Mouse (Mus musculus): ENCODE measurements around the gene Copz1.

Copz1 gene

DNA sequence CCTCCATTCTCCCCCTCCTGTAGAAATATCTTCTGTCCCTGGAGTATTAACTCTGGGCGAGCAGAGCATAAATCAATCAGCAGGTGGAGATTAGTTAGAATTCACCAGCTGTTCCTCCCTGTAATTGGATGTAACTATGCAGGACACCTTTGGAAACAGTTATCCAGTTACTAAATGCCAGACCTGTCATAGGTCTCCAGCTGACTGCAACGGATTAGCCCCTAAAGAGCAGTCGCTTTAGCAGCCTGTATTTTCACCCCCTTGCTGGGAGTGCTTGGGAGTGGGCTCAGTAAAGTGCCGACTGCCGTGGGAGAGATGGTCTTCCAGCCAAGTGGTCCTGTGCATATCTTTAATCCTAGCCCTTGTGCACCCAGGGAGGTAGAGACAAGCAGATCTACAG lies 17.1 kb downstream of the Copz1 start:
- in situ Hi-C loops (cut with MboI; ENCODE audit: unreplicated experiment in 2 of 2) = no loop called here

DNA sequence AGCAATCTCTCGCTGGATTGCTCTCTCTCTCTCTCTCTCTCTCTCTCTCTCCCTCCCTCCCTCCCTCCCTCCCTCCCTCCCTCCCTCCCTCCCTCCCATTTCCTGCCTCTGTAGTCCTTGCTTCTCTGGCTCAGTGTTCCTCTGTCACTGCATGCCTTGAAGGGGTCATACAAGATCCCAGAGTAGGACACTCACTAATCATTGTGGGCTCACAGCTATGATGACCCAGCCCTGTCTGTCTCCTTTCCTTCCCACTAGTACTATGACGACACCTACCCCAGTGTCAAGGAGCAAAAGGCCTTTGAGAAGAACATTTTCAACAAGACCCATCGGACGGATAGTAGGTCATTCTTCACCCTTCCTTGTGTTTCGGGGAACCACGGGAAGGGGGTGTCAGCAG lies 17.9 kb downstream of the Copz1 start:
- in situ Hi-C loops (cut with MboI; ENCODE audit: unreplicated experiment in 2 of 2) = no loop called here

DNA sequence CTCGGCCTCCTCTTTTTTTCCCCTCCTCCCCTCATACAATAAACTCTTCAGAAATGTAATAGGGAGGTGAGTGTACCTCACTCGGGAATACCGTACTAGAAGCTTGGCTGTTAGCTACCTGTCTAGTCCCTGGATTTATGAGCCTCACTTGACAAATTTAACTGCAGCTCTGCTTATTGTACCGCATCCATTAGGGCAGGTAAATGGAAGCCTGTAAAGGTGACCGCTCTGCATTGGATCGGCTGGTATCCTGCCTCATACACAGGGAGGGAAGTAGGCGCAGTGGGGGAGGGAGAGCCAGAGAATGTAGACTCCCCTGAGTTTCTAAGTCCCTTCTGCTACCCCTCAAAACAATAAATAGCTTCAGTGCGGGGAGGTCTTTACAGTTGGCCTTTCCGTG lies 18.3 kb downstream of the Copz1 start:
- in situ Hi-C loops (cut with MboI; ENCODE audit: unreplicated experiment in 2 of 2) = no loop called here

DNA sequence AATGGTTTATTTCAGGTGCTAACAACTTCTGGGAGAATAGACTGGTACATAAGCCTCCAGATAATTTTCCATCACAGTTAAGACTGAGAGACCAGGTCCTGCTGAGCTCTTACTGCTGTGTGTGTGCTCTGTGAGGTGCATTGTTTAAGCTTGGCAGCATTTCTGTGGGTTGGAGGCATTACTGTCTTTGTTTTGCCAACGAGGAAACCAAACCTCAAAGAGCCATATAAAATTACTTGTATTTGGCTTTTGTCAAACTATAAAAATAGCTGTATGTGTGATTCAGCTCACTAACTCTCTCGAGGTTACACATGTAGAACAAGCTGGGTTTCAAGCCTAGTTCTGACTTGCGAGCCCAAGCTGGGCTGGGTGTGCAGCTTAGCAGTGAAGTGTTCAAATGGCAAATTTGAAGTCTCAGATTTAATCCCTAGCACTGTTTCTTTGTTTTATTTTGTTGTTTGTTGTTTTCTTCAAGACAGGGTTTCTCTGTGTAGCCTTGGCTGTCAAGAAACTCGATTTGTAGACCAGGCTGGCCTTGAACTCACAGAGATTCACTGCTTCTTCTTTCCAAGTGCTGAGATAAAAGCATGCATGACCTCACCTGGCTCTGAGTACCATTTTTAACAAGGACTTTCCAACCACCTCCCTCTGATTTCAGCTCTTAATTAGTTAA lies 20.3 kb downstream of the Copz1 start:
- in situ Hi-C loops (cut with MboI; ENCODE audit: unreplicated experiment in 2 of 2) = no loop called here

DNA sequence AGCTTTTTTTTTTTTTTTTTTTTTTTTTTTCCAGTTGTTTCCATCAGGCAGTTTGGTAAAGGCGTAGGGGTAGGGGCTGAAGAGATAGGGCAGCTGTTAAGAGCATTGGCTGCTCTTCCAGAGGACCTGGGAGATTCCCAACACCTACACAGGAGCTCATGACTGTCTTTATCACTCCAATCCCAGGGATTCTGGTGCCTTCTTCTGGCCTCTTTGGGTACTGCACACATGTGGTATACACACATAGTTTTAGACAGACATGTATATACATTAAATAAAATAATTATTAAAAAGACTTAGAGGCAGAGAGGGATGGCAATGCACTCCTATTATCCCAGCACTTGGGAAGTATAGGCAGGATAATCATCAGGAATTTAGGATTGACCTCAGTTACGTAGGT lies 20.9 kb downstream of the Copz1 start:
- in situ Hi-C loops (cut with MboI; ENCODE audit: unreplicated experiment in 2 of 2) = no loop called here

DNA sequence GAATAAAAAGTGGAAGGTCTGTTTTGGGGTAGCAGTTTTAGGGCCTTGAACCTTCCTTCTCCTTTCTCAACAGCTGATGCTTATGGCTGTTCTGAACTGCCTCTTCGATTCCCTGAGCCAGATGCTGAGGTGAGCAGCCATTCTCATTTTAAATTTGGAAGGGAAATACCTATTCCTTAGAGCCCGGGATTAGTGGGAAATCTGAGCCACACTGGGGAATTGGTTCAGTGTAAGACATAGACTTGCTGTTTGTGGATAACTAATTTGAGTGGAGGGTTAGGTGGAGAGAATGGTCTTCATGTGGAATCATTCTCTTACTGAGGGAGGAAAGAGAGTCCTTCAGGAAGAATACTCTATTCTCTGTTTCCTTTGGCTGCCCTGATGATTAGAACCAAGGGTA lies 22.1 kb downstream of the Copz1 start:
- in situ Hi-C loops (cut with MboI; ENCODE audit: unreplicated experiment in 2 of 2) = no loop called here

DNA sequence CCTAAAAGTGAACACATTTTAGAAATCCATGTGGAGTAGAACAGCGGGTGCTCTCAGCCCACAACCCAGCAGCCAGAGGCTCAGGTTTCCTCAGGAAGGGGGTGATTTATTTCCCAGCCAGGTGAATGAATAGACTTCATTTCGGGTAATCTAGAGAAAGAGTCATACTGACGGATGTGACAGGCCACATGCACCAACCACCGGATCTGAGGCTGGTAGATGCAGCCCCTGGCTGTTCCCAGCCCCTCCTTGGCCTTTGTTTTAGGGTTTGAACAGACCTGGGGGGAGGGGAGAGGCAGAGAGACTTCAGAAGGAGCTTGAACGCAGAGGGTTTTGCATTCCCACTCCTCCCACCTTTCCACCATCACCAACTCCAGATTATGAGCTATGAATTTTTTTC lies 23.3 kb downstream of the Copz1 start:
- in situ Hi-C loops (cut with MboI; ENCODE audit: unreplicated experiment in 2 of 2) = no loop called here

DNA sequence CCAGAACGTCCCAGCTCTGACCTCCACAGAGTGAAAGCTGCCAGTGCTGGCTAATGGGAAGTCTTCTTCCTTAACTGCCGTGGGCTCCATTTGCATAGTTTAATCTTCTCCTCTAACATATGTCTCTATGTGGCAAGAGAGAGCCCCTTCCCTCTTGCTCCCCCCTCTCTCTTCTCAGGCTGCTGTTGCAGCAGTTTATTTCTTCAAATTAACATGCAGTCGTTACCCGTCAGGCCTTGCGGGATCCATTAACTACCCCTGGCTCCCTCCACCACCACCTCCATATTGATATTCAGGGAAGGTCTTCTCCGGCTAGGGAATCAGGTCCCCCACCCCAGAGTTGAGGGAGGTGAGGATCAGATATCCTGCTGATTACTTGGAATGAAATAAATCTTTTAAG lies 24.8 kb downstream of the Copz1 start:
- in situ Hi-C loops (cut with MboI; ENCODE audit: unreplicated experiment in 2 of 2) = no loop called here

DNA sequence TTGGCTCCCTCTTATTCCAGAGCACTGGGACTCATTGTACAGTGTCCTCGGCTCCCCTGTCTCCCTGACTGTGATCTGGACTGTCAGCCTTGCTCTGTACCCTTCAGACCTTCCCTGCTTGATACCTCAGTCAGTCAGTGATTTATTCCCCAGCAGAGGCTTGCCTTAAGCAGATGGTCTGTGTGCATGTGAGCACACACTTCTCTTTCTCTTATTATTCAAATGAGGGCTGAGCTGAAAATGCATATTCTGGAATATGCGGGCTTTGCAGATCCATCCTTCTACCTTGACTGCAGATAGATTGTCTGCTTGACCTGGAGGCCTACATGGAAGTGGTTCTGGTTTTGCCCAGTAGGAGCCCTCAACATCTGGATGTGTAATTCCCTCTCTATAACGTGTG lies 25.5 kb downstream of the Copz1 start:
- in situ Hi-C loops (cut with MboI; ENCODE audit: unreplicated experiment in 2 of 2) = no loop called here

DNA sequence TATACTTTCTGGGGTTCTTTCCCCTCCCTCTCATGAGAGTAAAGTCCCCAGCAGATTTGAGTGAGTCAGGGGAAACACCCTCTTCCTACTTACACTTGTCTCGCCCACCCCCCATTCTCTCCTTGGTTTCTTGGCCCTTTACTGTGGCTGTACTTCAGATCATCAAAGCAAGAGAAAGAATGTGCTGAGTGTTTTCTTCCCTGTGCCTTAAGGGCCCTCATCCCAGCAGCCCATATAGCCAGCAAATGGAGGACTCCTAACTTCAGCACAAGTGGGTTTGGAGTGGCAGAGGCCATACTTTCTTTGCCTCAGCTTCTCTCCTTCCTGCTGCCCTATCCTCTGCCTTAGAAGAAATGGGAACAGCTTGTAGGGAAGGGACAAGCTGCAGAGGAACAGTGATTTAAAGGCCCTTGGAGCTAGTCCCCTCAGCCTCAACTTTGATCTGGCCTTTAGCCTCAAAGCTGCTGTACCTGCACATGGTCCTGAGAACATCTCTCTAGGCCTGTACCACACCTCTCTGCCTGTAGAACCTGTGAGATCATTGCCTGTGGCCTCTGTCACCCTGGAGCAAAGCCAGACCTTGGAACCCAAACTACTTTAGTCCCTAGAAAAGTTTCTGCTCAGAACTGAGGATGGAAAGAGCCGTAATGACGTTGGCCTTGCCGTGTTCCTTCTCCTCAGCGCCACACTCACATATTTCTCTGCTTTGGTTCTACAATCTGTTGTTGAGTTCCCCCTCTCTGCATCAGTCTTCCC lies 26.5 kb downstream of the Copz1 start:
- in situ Hi-C loops (cut with MboI; ENCODE audit: unreplicated experiment in 2 of 2) = no loop called here

DNA sequence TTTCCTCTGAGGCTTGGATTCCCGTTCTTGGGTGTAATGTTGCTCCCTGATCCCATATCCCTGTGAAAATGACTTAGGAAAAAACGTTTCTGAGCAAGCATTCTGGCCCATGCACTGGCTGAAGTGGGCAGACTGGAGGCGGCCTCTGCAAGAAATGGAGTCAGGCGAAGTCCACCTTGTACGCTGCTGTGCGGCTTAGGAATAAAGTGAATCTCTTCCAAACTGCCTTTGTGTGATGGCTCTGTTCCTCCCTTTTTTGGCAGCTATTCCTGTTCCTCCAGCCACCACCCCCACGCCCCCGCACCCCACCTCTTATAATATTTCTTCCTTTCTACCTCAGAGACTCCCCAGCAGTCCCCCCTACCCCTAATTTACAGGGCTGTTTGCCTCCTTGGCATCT lies 27.1 kb downstream of the Copz1 start:
- in situ Hi-C loops (cut with MboI; ENCODE audit: unreplicated experiment in 2 of 2) = no loop called here

DNA sequence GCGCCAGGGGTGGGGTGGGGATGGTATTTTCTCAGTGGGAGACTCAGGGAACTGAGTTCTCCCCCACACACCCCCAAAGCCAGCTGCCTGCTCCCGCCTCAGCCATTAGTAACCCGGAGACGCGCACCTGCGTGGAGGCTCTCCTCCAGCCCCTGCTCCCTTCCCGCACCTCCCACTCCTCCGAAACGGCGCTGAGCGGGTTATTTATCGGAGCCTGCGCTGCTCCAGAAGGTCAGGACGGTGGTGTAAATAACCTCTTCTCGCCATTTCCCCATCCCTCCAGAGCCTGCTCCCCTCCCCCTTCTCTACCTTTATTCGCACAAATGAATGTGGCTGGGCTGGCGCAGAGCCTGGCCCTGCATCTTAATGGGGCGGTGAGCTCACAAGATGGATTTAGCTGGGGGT lies 27.6 kb downstream of the Copz1 start:
- in situ Hi-C loops (cut with MboI; ENCODE audit: unreplicated experiment in 2 of 2) = no loop called here

DNA sequence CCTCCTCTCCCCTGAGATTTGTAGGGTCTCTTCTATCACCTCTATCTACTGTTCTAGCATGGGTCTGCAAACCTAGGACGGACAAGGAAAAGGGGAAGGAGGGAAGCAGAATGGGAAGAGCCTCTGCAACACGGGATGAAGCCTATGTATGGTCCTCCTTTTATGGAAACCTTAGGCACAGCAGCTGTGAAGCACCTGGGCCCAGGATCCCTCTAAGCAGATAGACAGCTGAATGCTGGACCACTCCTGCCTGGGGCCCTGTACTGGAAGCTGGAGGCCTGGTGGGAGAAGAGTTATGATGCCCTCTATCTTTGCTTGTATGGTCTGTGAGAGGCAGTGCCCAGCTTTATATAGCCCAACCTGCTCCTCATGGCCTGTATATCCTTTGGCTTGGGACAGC lies 28.0 kb downstream of the Copz1 start:
- in situ Hi-C loops (cut with MboI; ENCODE audit: unreplicated experiment in 2 of 2) = no loop called here

DNA sequence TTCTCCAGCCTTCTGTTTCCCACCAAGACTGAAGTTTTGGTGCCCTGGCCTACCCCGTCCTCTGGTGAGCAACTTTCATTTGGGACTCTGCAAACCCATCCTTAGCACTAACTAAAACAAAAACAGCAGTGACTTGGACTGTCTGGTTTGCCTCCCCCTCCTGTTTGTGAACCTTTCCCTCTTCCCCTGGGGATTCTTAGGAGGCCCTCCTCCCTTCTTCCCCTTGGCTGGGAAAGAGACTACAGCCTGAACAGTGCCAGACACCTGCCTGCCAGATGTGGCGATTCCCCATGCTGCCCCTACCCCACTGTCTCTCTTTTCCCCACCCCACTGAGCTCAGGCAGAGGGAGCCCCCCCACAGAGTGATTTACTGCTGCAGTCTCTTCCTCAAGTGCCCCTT lies 28.5 kb downstream of the Copz1 start:
- in situ Hi-C loops (cut with MboI; ENCODE audit: unreplicated experiment in 2 of 2) = no loop called here

DNA sequence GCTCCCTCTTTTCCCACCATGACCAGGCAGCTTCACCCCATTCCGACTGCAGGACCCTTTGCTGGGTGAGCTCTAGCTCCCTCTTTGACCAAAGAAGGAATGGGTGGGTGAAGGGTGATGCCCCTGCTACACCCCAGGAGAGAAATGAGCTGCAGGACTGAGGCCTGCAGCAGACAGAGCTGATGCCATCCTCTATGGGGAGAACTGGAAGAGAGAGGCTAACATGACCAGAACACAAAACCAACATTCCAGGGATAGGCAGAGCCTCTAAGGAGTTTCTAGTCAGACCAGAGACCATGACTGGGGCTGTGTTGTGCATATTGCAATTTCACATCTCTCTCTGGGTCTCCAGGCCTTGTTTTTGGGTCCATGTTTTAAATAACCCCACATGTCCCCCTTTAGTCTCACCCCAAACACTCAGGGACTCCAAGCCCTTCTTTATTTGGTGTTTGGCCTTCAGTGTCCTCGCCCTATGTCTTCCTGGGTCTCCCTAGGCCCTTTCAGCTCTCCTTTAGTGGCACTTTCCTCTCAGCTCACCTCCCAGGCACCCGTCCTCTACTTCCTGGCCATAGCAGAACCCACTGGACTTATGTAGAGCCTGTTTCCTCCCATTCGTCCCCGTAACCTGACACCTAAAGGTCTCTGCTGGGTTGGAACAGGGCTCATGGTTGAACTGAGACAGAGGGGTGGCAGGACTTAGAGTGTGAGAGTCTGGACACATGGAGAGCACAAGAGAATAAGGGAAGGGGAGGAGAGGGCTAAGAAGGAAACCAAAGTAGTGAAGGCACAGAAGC lies 29.2 kb downstream of the Copz1 start:
- in situ Hi-C loops (cut with MboI; ENCODE audit: unreplicated experiment in 2 of 2) = no loop called here

DNA sequence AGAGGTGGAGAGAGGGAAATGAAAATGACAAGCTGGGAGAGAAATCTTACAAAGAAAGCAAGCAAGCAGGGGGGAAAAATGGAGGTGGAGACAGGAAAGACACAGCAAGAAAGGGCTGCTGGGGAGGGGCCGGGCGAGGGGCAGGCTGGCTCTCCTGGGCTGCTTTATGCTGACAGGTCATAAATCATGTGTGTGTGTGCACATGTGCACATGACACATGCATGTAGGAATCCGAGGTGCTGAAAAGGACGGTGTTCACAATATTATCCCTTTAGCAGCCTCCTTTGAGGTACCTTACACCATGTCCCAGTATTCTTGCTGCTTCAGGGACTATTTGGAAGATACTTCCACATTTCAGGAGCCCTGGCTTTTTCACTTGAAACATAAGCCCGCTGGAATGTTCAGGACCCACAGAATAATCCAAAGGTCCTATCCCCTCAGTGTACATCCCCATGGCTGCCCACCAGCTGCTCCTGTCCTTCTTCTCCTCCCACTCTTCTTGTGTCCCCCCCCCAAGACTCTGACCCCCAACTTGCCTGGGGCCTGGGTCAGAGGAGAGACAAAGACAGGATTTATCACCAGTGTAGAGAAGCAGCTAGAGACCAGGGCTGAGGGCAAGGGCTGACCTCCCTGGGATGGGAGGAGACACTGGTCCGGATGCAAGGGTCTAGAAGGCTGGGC lies 30.0 kb downstream of the Copz1 start:
- in situ Hi-C loops (cut with MboI; ENCODE audit: unreplicated experiment in 2 of 2) = no loop called here

DNA sequence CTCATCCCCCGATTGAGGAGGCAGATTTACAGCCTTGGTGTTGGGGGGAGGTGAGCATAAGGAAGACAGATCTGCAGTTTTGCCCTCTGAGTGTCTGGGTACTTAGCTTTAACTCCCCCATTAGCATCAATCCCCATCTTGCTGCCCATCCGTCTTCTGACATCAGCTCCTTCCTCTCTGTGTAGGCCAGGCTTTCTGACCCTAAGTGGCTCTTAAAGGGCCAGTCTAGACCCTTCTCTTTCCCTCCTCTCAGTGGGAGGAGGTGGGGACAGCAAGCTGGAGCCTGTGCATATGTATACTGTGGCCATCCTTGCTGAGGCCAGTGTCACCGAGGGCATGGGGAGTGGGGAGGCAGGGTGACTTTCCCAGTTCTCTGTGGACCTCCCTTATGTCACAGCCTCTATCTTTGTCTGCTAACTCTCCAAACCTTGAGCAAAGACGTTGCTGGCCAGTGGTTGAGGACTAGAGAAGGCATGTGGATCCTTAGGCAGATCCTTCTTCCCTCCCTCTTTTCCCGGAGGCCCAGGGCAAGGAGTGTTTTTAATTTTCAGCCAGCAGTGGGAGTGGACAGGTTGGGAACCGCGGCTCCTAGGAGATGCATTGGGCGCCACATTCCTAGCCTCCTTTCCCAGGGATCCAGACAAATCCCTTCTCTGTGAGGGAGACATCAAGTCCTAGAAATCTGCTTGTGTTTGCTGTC lies 31.6 kb downstream of the Copz1 start:
- in situ Hi-C loops (cut with MboI; ENCODE audit: unreplicated experiment in 2 of 2) = no loop called here

DNA sequence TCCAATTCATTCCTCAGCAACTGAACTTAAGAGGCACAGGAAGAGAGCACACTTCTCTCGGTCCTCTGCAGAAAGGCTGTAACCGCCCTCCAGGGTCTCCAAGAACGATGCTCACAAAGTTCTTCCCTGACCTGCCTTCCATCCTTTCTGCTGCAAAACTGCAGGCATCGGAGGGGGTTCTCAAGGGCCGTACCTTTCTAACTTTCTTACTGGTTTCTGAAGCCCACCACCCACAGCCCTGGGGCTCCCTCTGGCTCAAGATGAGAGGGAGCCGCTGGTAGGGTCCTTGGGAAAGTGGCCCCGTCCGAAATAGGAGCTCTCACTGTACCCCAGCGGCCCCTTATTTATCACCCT lies 32.1 kb downstream of the Copz1 start:
- in situ Hi-C loops (cut with MboI; ENCODE audit: unreplicated experiment in 2 of 2) = no loop called here

DNA sequence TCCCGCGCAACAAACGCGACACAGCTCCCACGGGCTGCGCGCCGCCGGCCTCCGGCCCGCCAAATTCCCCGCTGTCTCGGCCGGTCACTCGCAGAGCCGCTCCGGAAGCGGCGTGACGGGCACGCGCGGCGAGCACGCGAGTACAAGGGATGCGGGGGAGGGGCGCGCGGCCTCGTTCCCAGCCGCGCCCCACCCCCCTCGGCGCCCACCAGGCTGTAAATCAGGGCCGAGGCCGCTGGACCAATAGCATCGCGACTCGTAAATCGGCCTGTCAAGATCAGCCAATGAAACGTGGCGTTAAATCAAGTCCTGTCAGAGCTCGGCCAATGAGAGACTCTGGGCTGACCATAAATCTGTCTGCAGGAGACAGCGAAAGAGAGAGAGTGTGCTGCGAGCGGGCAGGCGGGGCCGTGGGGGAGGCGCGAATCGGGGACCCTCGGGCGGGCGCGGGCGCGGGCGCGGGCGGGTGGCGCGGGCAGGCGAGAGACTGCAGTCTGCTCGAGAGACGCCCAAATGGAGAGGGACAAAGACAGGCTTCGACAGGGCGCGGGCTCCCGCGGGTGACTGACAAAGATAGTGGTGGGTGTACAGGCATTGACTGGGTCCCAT lies 32.7 kb downstream of the Copz1 start:
- in situ Hi-C loops (cut with MboI; ENCODE audit: unreplicated experiment in 2 of 2) = loop anchor here in 1 of 2 experiments (5.0 kb wide), 1 partner anchor 118 kb away; no protein-coding TSS in a partner anchor

Data from v-Abl transformed pro-B cells (cell line).